ENCODE assay signal across 8 mouse cellular contexts in genomic region chr4:149675378-149676261, GRCm38 (mm10). TPM values are rescaled to one million over a fixed set of nuclear protein-coding genes. Genes with fewer than 3 reads are reported as not detected.
DNase-seq lines count a peak whose midpoint lies in the region; ATAC-seq lines count a peak whose summit lies in the region.

No protein-coding gene starts in this region.

- H3K4me1 ChIP-seq in intestine, embryonic 14.5 days (replicated peaks; ENCODE audit: control insufficient read depth, insufficient read depth, low read length), result 0 out of 2 replicates have a peak, but pooled peaks cover 4% of the 10 kb centered on the region

- H3K9ac ChIP-seq in intestine, embryonic 14.5 days (ENCODE audit: low read length), result peak overlapping the region; percentile 29

- no peaks in the 10 kb centered on the region for H3K36me3 ChIP-seq in intestine, embryonic 14.5 days (ENCODE audit: control insufficient read depth, insufficient read depth, low read length)

- peak overlapping the region; percentile 90 for H3K4me2 ChIP-seq in intestine, embryonic 14.5 days (ENCODE audit: low read length)

- intact Hi-C loops in left cerebral cortex, postnatal 25 days (cut with DNase I), result no loop called here

- 1% methylated on average over 52 of the region's 60 CpGs for WGBS in intestine, embryonic 14.5 days

- peak; percentile 95 for ATAC-seq in intestine, embryonic 14.5 days (replicated peaks; ENCODE audit: low FRiP score, low TSS enrichment, low read depth)
- ATAC-seq in megakaryocyte progenitor cell, adult 5-6 weeks (replicated peaks; ENCODE audit: poor library complexity), result peak; percentile 99

- no peak overlapping the region for H3K27ac ChIP-seq in intestine, embryonic 14.5 days (ENCODE audit: low read depth)

- H3K9me3 ChIP-seq in intestine, embryonic 14.5 days (ENCODE audit: control insufficient read depth, low read length), result no peaks in the 10 kb centered on the region

- H3K4me3 ChIP-seq in intestine, embryonic 14.5 days (ENCODE audit: low read depth, low read length), result peak overlapping the region; percentile 53

- H3K27me3 ChIP-seq in intestine, embryonic 14.5 days (replicated peaks; ENCODE audit: control insufficient read depth, insufficient read depth, low read length), result peaks cover 22% of the 10 kb centered on the region

- DNase-seq in adrenal gland, adult 8-10 months, result peak; percentile 67
- DNase-seq in embryo, embryonic 10.5 days (ENCODE audit: low spot score), result peak; percentile 86
- peak; percentile 79 for DNase-seq in gastrocnemius, postnatal 25 days
- peak; percentile 85 for DNase-seq in intestine, embryonic 14.5 days (ENCODE audit: low spot score)
- DNase-seq in left cerebral cortex, postnatal 25 days (ENCODE audit: low spot score in 2 of 2), result peak; percentile 67 to 71
- DNase-seq in right cerebral cortex, postnatal 10 days (ENCODE audit: low spot score in 2 of 2), result peak; percentile 73 to 84
- no peak for DNase-seq in thymus, postnatal 25 days

RNA-seq across cellular contexts. Expression of gene Pik3cd, which starts 26.8 kb away (rescaled TPM):
- total RNA-seq in adrenal gland, adult 8-10 months (2022), result 1 to 10 TPM; 4.8 to 9.3 (median 7.0) TPM
- total RNA-seq in gastrocnemius, postnatal 25 days (2021), result 1 to 10 TPM; 8.1 to 9.8 TPM
- 5.2 and 5.8 TPM in 2 replicates for polyA plus RNA-seq in intestine, embryonic 14.5 days (2014; fragmentation: Nextera tagmentation; extraction: Ambion mirVana)
- total RNA-seq in left cerebral cortex, postnatal 25 days (2021), result 10 to 100 TPM; 20.0 to 25.9 TPM
- total RNA-seq in megakaryocyte progenitor cell, adult 5-6 weeks (2015), result 32.2 and 33.0 TPM in 2 replicates
- total RNA-seq in megakaryocyte progenitor cell, adult 5-6 weeks (2017), result 59.5 and 66.5 TPM in 2 replicates
